Mouse (Mus musculus) kidney, postnatal 36 days (tissue): ENCODE results near the gene Nmnat3.
A peak's percentile ranks its signal among the peaks of the same experiment; 100 is the strongest.

Source experiments
- DNase-seq, 2 experiments: peaks; one replicate each; pipeline ENCODE4 v3.0.0; 2021 to 2022; ENCODE audit warnings: mixed read lengths in 2 of 2

The Nmnat3 gene

DNA sequence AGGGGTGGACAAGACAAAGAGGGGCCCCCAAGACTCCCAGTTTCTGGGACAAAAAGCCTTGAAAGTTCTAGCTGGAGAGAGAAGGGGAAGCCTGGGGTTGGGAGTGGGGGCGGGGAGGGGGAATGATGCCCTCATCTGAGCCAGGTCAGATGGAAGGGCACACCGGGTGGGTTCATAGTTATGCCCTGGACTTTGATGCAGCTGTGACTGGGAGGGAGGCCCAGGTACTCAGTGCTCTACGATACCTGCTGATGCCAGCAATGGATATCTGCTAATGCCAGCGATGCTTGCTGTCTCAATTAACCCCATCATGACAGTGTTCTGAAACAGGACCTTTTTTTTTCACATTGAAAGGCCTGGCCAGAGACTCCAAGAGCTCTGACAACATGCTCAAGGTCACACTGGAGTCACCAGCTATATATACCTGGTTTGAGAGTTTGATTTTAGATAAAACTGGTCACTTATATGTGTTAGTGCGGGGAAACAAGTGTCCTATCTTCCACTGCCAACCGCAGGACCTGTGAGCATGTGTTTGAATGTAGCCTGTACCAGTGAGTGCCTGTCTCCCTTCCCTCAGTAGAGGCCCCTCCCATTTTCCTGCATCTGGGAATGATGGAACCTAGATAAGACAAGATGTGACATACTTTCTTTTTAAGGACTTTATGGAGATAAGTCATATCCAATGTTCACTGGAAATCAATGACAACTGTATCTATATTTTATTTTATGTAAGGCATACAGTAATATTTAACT, 25.6 kb downstream of the Nmnat3 start:
- peak; percentile 24 to 30 for DNase-seq

- DNase-seq: no peak
These were observed 26.4 kb downstream of the Nmnat3 start for GRCm38 (mm10) chr9:98313587-98313986.

- no peak for DNase-seq
These were observed 26.9 kb downstream of the Nmnat3 start for GRCm38 (mm10) chr9:98314059-98314650.

- DNase-seq: no peak
These were observed 30.7 kb downstream of the Nmnat3 start for GRCm38 (mm10) chr9:98317897-98318296.

DNA sequence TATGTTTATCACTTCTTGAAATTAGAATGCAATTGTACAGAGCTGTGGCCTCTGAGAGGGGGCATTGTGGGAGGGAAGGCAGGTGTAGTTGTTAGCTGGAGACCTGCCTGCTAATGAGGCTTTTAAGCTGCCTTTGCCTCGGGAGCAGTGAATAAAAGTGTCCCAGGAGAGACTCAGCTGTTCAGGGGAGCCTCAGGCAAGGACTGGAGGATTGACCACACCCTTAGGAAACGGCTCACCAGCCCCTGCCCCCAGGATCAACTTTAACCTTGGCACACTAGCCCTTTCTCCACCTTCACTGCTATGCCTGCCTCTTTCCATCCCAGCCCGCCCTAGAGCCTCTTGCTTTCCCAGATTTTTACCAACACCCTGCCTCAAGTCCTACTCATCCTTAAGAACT, 31.6 kb downstream of the Nmnat3 start:
- DNase-seq: no peak

- no peak for DNase-seq
These were observed 33.5 kb downstream of the Nmnat3 start for GRCm38 (mm10) chr9:98320785-98321184.

- DNase-seq: no peak
These were observed 38.9 kb downstream of the Nmnat3 start for GRCm38 (mm10) chr9:98326088-98326487.

GRCm38 (mm10) chr9:98328415-98329176, 41.4 kb downstream of the Nmnat3 start:
- DNase-seq: peak; percentile 60 to 76

DNA sequence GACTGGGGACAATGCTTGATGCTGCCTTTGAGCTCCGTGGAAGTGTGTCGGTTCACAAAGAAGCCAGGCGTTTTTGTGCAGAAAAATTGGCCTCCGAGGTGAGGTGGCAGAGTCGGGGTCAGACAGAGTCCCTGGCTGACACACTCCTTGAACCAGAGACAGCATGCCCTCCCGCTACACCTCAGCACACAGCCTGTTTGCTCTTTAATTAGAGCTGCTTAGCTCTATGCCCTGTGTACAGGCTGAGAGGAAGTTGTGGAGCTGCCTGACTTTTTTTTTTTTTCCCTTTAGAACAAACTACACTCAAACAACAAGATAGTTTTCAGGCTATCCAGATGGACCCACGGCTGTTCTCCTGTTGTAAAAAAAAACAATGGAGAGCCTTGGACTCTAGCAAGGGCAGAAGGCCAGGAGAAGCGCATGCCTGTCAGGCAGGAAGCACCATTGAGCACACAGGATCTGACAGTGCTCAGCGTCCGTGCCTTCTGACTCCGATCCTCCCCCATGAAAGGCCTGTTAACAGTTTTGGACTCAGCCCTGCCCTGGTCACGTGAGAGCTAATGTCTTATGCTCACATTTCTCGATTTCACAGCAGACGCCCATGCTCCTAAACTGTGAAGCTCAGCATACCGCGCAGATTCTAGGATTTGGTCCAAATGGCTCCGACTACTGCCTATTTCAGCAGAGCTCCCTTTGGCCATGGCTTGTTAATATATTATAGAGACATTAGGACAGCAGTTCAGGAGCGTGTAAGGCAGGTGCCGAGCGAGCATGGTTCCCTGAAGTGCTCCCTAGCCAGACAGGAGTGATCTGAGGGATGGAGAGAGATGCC, 42.3 kb downstream of the Nmnat3 start:
- DNase-seq: peak; percentile 83 to 94

- no peak for DNase-seq
These were observed 46.1 kb downstream of the Nmnat3 start for GRCm38 (mm10) chr9:98333219-98333754.

GRCm38 (mm10) chr9:98337881-98338769, 50.9 kb downstream of the Nmnat3 start:
- DNase-seq: no peak

DNA sequence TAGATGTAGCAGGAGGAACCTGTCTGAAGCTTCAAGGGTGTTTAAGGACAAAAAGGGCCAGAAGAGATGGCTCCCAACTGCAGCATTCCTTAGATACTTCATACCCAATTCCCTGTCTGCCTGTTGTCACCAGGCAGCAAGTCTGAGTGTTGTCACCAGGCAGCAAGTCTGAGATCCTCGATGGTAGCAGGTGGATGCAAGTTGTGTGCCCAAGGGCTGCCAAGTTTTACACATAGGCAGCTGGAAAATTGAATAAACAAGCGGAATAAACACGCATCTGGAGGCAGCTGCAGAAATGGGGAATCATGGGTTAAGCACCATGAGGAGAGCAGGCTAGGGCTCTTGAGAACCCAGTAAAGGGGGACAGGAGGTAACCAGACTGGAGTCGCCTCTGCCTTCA, 52.7 kb downstream of the Nmnat3 start:
- no peak for DNase-seq

DNA sequence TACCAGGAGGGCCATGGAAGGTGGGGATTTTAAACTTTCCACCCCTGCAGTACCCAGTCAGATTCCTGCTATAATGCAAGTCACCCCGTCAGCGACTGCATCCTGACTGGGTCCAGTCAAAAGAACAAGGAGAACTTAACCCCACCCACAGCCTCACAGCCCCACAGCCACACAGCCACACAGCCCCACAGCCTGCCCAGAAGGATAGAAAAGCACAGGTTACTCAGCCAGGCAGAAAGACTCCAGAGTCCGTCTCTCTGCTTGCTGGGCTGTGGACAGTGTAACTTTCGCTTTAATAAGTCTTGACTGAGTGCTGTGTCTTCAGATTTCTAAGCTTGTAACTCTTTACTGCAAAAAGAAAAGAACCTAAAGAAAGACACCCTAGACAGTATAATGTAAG, 53.2 kb downstream of the Nmnat3 start:
- peak; percentile 34 to 46 for DNase-seq

DNA sequence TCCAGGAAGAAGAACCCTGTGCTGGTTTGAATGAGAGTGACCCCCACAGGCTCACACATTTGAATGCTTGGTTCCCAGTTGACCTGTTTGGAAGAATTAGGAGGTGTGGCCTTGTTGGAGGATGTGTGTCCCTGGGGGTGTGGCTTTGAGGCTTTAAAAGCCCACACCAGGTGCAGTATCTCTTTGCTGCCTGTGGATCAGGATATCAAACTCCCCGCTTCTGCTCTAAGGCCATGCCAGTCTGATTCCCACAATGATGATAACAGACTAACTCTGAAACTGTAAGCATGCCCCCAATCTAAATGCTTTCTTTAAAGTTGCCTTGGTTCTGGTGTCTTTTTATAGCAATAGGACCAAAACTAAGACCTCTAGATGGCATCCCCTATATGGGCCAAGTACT, 58.6 kb downstream of the Nmnat3 start:
- DNase-seq: no peak

DNA sequence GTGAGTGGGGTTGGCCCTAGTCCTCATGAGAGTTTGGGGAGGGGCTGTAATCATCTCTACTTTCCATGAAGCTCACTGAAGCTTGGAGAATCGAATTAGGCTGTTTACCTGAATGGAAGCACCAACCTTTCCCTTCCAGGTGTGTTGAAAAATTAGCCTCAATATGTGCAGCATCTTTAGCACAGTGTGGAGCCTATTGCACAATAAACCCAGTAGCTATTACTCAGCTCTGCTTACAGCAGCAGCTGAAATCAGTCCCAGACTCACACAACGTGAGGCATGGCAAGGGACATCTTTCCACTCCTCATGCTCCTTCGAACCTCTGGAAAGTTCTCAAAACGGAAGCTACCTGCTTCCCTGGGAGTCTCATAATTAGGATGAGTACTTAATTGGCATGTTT, 59.0 kb downstream of the Nmnat3 start:
- no peak for DNase-seq

GRCm38 (mm10) chr9:98347021-98347420, 59.8 kb downstream of the Nmnat3 start:
- no peak for DNase-seq

GRCm38 (mm10) chr9:98350318-98351144, 63.3 kb downstream of the Nmnat3 start:
- DNase-seq: no peak

- DNase-seq: no peak
These were observed 65.1 kb downstream of the Nmnat3 start for GRCm38 (mm10) chr9:98352332-98352731.

DNA sequence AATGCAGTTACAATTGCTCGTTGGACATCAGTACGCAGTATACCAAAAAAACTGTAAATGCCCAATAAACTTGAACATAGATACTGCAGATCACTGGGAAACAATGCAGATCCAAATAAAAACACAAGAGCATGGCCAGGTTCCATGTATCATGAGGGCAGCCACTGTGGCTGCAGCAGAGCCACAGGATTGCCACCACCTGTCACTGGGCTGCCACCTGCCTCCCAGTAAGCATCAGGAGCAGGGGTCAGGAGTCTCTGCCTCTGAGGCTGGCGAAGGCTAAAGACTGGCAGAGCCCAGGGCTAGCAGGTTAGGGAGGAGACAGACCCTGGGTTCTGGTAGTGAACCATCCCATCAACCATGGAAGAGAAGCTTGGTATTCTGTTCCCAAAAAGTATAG, 67.7 kb downstream of the Nmnat3 start:
- no peak for DNase-seq

DNA sequence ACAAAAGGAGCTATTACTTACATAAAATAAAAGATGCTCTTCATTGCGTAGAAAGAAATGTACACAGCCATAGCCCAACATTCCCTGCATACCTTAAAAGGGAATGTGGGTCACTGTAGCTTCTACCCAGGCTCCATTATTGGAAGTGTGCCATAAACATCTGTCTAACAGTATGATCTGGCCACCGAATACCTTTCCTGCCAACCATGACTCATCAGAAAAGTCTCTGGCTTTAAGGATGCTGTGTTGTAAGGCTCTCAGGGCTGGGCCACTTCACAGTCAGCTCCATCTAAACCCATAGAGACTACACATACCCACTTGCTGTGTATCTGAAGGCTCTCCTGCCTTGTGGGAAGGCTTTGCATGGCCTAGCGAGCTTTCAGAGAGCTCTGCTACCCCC, 73.8 kb downstream of the Nmnat3 start:
- DNase-seq: no peak

DNA sequence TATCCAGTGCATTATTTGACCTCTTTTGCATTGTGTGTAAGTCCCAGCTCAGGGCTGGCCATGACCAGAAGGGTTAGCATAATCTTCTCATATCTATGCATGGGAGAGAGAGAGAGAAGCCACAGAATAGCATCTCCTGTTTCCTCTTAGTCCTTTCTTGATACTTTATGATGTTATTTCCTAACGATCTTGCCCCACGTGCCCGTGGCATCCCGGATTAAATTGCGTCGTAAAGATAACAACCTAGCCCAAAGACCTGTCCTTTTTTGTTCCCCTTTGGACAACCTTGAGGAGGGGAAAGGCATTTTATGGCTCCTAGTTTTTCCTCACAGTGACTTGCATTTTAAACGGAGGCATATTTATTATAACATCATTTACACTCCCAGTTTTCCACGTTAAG, 78.8 kb downstream of the Nmnat3 start:
- no peak for DNase-seq
